Mouse (Mus musculus): ENCODE data around the gene Rdm1.

- TF ChIP-seq POLR2A (IDR thresholded peaks at IDR 0.05; ENCODE audit: control insufficient read depth in 1 of 2, insufficient read depth in 1 of 2, low read depth in 1 of 2, low read length in 2 of 2, poor library complexity in 1 of 2) (no peak), CTCF (IDR thresholded peaks at IDR 0.05 in 2 of 3, conservative IDR thresholded peaks at IDR 0.05 in 1 of 3; ENCODE audit: control insufficient read depth in 1 of 3, insufficient read depth in 1 of 3, low read depth in 2 of 3, low read length in 3 of 3, poor library complexity in 1 of 3, severe bottlenecking in 1 of 3) (no peak), NRF1 (IDR thresholded peaks at IDR 0.05; ENCODE audit: insufficient read depth, low read depth, low read length, poor library complexity, severe bottlenecking) (no peak), TCF12 (IDR thresholded peaks at IDR 0.05; ENCODE audit: low read depth, low read length) (no peak), CHD1 (IDR thresholded peaks at IDR 0.05; ENCODE audit: low read depth, low read length) (no peak)
These were observed 36.9 kb upstream of the Rdm1 start for GRCm38 (mm10) chr11:101589989-101590624.
